Mouse (Mus musculus): ENCODE results near the gene Pafah2.

The Pafah2 gene

GRCm38 (mm10) chr4:134395977-134396825 lies at the start of gene Pafah2:
TSS of gene Pafah2 (plus strand) at chr4:134396320.
- DNase-seq = peak; percentile 93 to 96

- peak; percentile 86 to 92 for DNase-seq
These were observed 48.0 kb upstream of the Pafah2 start for GRCm38 (mm10) chr4:134348078-134348477.

- DNase-seq = no peak
These were observed 47.6 kb upstream of the Pafah2 start for GRCm38 (mm10) chr4:134348545-134348944.

- no peak for DNase-seq
These were observed 46.3 kb upstream of the Pafah2 start for GRCm38 (mm10) chr4:134349829-134350228.

GRCm38 (mm10) chr4:134350641-134351040 lies 45.5 kb upstream of the Pafah2 start:
- peak; percentile 42 to 63 for DNase-seq

- DNase-seq = peak; percentile 41 to 69
These were observed 44.5 kb upstream of the Pafah2 start for GRCm38 (mm10) chr4:134351329-134352260.

GRCm38 (mm10) chr4:134352261-134352707 lies 43.8 kb upstream of the Pafah2 start:
- no peak for DNase-seq

GRCm38 (mm10) chr4:134352929-134353328 lies 43.2 kb upstream of the Pafah2 start:
- DNase-seq = no peak

GRCm38 (mm10) chr4:134353527-134354409 lies 42.4 kb upstream of the Pafah2 start:
- peak; percentile 33 to 66 for DNase-seq

- DNase-seq = peak; percentile 89 to 95
These were observed 40.2 kb upstream of the Pafah2 start for GRCm38 (mm10) chr4:134355841-134356452.

GRCm38 (mm10) chr4:134356591-134357460 lies 39.3 kb upstream of the Pafah2 start:
- DNase-seq = peak; percentile 86 to 92

GRCm38 (mm10) chr4:134357461-134357771 lies 38.7 kb upstream of the Pafah2 start:
- DNase-seq = peak in 1 of 2 experiments; percentile 44

GRCm38 (mm10) chr4:134359649-134360048 lies 36.5 kb upstream of the Pafah2 start:
- no peak for DNase-seq

- DNase-seq = no peak
These were observed 34.9 kb upstream of the Pafah2 start for GRCm38 (mm10) chr4:134361215-134361614.

GRCm38 (mm10) chr4:134362124-134362523 lies 34.0 kb upstream of the Pafah2 start:
- DNase-seq = no peak

- DNase-seq = peak; percentile 57 to 73
These were observed 33.5 kb upstream of the Pafah2 start for GRCm38 (mm10) chr4:134362586-134362985.

GRCm38 (mm10) chr4:134365280-134365679 lies 30.8 kb upstream of the Pafah2 start:
- DNase-seq = no peak

- no peak for DNase-seq
These were observed 25.4 kb upstream of the Pafah2 start for GRCm38 (mm10) chr4:134370649-134371221.

- DNase-seq = no peak
These were observed 24.7 kb upstream of the Pafah2 start for GRCm38 (mm10) chr4:134371316-134371855.

GRCm38 (mm10) chr4:134372294-134372747 lies 23.8 kb upstream of the Pafah2 start:
- peak; percentile 88 to 95 for DNase-seq
